Mouse (Mus musculus) T-cell, adult 66 days (primary cell): Measurements from ENCODE around the gene Tex47. TPM values are rescaled to one million over a fixed set of nuclear protein-coding genes. Genes with fewer than 3 reads are reported as not detected.

Source experiments
- total RNA-seq, 2 experiments: library from RNA; stranded (reverse); gene quantifications; 3 replicates in 1 of 2; 4 replicates in 1 of 2; pipeline ENCODE4 v1.2.4; 2023

Tex47 gene
- total RNA-seq, result not detected

GRCm38 (mm10) chr5:7303819-7304218 is at the start of gene Tex47:
Gene Tex47, plus strand, starts transcription at chr5:7304119.

GRCm38 (mm10) chr5:7344145-7345010 is 40.5 kb downstream of the Tex47 start, which contains the start of gene Zfp804b:
Gene Zfp804b, minus strand, starts transcription at chr5:7344756.

Other genes with a start within 250 kb of the Tex47 start
- gene Zfp804b, start 40.6 kb downstream of the Tex47 start, total RNA-seq, result not detected